Mouse (Mus musculus): ENCODE results near the gene Plcxd2. TPM values are rescaled to one million over a fixed set of nuclear protein-coding genes. Genes with fewer than 3 reads are reported as not detected.

The Plcxd2 gene
- polyA plus RNA-seq, 1 experiment from 2014 or later: 0.93 TPM

DNA sequence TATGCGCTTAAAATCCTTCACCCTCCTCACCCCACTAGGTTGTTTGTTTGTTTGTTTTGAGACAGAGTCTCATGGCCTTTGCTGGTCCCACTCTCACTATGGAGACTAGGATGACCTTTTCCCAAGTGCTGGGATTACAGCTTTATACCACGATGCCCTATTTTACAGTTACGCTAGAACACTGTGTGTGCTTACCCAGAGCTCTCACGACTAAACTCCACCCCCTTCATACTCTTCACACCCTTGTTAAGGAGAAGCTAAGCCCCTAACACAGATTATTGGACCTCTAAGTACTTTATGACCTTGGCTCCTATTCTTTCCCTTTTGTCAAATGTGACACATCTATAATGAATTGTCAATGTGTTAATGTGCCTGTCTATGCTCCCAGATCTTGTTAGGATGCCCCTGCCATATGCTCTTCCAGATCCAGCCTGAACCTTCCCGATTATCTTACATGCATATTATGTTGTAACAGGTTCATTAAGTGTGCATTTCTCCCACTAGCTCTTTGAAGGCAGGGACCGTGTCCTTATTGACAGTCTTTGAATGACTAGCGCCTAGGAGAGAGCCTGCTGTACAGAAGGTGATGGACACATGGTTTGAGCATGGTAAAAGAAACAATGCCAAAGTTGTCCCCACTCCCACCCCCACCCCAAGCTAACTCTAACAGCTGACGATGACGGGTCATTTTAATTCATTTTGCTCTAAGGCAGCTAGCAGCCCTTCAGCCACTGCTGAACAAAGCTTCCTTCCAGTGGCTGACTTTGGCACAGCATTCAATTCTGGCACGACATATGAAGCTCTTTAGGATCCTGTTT, 10.4 kb downstream of the Plcxd2 start:
- Histone ChIP-seq H3K9ac (ENCODE audit: low read length) (no peak overlapping the region), H3K9me3 (ENCODE audit: control insufficient read depth, low read length) (no peaks in the 10 kb centered on the region), H3K27me3 (ENCODE audit: control insufficient read depth, insufficient read depth, low read depth, low read length) (no peaks in the 10 kb centered on the region), H3K4me2 (ENCODE audit: low read depth, low read length) (no peak overlapping the region), H3K27ac (ENCODE audit: low read length) (no peak overlapping the region), H3K4me1 (replicated peaks; ENCODE audit: control insufficient read depth, insufficient read depth, low read length) (no peaks in the 10 kb centered on the region), H3K4me3 (ENCODE audit: low read length) (no peak overlapping the region), H3K36me3 (ENCODE audit: control insufficient read depth, insufficient read depth, low read length) (no peaks in the 10 kb centered on the region)
- ATAC-seq (ENCODE audit: low read depth): no peak
- 67% methylated on average over 10 of the region's 10 CpGs for WGBS

DNA sequence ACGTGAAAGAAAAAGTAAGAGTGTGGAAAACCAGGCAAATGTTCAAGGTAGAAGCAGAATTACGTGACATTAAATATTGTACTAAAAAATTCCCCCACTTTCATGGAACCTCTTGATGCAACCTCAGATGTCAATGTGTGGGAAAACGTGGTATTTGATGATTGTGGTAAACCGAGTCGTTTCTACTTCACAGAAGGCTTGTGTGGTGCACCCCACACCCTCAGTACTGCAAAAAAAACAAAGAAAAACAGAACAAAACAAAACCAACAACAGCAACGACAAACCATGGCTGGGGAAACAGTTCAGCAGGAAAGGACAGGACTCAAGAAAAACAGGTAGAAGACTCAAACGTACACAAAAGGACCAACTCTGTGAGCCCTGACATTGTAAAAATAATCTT, 11.8 kb downstream of the Plcxd2 start:
- H3K4me1 ChIP-seq (replicated peaks; ENCODE audit: control insufficient read depth, insufficient read depth, low read length): no peaks in the 10 kb centered on the region
- no peaks in the 10 kb centered on the region for H3K27me3 ChIP-seq (ENCODE audit: control insufficient read depth, insufficient read depth, low read depth, low read length)
- no peaks in the 10 kb centered on the region for H3K9me3 ChIP-seq (ENCODE audit: control insufficient read depth, low read length)
- H3K36me3 ChIP-seq (ENCODE audit: control insufficient read depth, insufficient read depth, low read length): no peaks in the 10 kb centered on the region
- no peak overlapping the region for H3K4me2 ChIP-seq (ENCODE audit: low read depth, low read length)
- ATAC-seq (ENCODE audit: low read depth): no peak
- WGBS: 73% methylated on average over 7 of the region's 7 CpGs
- H3K4me3 ChIP-seq (ENCODE audit: low read length): no peak overlapping the region
- no peak overlapping the region for H3K9ac ChIP-seq (ENCODE audit: low read length)
- H3K27ac ChIP-seq (ENCODE audit: low read length): no peak overlapping the region

DNA sequence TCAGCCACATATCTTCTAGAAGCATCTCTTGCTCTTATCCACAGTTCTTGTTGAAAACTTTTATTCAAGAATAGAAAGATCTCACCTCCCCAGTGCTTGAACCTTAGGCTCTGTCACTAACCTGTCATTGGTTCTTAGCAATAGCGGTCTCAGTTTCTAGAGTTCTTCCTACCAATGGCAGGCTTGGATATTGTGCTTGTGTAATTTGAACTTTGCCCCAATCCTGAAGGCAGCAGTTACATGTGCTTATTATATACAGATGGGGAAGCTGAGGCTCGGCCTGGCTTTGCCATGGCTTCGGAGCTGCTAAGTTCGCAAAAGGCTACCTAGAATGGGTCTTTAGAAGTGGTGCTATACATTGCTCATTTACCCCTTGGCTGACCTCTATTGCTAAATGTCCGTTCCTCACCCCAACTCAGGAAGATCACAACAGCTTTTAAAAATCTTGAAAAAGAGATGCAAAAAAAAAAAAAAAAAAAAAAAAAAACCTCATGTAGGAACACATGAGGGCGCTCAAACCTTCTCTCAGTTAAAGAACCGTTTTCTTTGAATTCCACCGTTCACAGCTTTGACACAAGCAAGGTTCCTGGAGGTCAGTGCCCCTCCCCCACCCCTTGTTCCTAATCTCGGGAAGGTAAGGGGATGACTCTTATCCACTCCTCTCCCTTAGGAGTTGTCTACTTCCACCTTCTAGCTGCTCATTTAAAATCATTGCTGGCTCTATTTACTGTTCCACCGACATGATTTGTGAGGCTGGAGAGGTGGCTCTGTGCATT, 18.9 kb downstream of the Plcxd2 start:
- no peak overlapping the region for H3K27ac ChIP-seq (ENCODE audit: low read length)
- WGBS: 45% methylated on average over 10 of the region's 10 CpGs
- H3K4me3 ChIP-seq (ENCODE audit: low read length): no peak overlapping the region
- no peak overlapping the region for H3K4me2 ChIP-seq (ENCODE audit: low read depth, low read length)
- H3K36me3 ChIP-seq (ENCODE audit: control insufficient read depth, insufficient read depth, low read length): no peaks in the 10 kb centered on the region
- H3K9ac ChIP-seq (ENCODE audit: low read length): no peak overlapping the region
- no peaks in the 10 kb centered on the region for H3K4me1 ChIP-seq (replicated peaks; ENCODE audit: control insufficient read depth, insufficient read depth, low read length)
- H3K27me3 ChIP-seq (ENCODE audit: control insufficient read depth, insufficient read depth, low read depth, low read length): no peaks in the 10 kb centered on the region
- no peak for ATAC-seq (ENCODE audit: low read depth)
- no peaks in the 10 kb centered on the region for H3K9me3 ChIP-seq (ENCODE audit: control insufficient read depth, low read length)

DNA sequence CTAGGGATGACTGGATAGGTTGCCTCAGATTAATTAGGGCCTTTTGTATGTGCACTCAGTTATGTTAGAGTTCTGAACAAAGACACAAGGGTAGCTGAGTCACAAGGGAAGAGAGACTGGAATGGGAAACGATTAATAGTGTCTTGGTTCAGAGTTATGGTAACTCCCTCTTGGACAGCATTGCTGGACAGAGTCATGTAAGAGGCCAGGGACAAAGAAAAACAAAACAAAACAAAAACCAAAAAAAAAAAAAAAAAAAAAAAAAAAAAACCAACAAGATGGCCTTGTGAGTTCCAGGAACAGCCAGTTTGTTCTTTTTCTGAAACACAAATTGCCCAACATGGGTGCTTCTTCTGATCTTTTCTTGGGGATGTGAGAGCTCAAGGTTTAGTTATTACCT, 23.8 kb downstream of the Plcxd2 start:
- Histone ChIP-seq H3K9ac (ENCODE audit: low read length) (no peak overlapping the region), H3K27me3 (ENCODE audit: control insufficient read depth, insufficient read depth, low read depth, low read length) (no peaks in the 10 kb centered on the region)
- 81% methylated on average over 1 of the region's 1 CpGs for WGBS

DNA sequence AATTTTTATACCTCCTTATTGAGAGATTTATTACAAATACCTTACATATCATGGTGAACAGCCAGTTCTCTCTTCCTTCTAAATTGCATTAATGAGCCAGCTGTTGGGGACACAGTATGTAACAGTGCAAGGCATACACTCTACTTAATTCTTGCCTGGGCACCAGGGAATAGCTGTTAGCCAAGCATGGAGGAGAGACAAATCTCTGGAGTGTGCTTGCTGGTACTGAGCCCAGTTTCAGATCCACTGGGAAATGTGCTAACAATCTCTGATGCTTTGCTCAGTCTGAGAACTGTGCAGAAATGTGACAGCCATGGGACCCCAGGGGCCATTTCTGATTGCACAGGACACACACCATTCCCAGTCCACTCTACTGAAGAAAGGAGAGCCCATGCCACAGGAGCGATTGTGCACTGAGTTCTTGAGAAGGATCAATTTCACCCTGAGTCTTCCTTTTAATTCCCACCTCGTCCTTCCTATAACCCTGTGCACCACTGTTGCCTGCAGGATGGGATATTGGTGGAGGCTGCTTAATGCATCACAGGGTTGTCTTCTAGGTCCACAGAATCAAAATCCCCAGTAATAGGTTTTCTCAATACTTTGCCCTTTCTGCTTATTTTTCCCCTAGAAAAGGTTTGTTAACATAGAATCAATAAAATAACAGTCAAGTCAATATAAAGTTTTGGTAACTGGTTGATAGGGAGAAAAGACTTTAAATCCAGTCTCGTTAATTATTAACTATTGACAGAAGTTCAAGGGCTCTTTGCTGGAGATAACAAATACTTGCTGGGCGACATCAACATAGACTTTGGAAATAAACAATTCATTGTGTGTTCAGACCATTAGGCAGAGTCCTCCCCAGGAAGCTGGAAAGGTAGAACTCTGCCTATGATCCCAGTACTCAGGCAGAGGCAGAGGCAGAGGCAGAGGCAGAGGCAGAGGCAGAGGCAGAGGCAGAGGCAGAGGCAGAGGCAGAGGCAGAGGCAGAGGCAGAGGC, 25.1 kb downstream of the Plcxd2 start:
- no peak overlapping the region for H3K4me3 ChIP-seq (ENCODE audit: low read length)
- H3K27ac ChIP-seq (ENCODE audit: low read length): no peak overlapping the region
- no peak for ATAC-seq (ENCODE audit: low read depth)
- H3K4me1 ChIP-seq (replicated peaks; ENCODE audit: control insufficient read depth, insufficient read depth, low read length): no peaks in the 10 kb centered on the region
- WGBS: 53% methylated on average over 4 of the region's 4 CpGs
- H3K4me2 ChIP-seq (ENCODE audit: low read depth, low read length): no peak overlapping the region
- H3K27me3 ChIP-seq (ENCODE audit: control insufficient read depth, insufficient read depth, low read depth, low read length): no peaks in the 10 kb centered on the region
- H3K36me3 ChIP-seq (ENCODE audit: control insufficient read depth, insufficient read depth, low read length): no peaks in the 10 kb centered on the region
- no peak overlapping the region for H3K9ac ChIP-seq (ENCODE audit: low read length)
- no peaks in the 10 kb centered on the region for H3K9me3 ChIP-seq (ENCODE audit: control insufficient read depth, low read length)

More for the DNA sequence above, 23.8 kb downstream of the Plcxd2 start:
- no peaks in the 10 kb centered on the region for H3K9me3 ChIP-seq (ENCODE audit: control insufficient read depth, low read length)
- no peak overlapping the region for H3K4me3 ChIP-seq (ENCODE audit: low read length)
- no peaks in the 10 kb centered on the region for H3K36me3 ChIP-seq (ENCODE audit: control insufficient read depth, insufficient read depth, low read length)
- no peak for ATAC-seq (ENCODE audit: low read depth)
- no peak overlapping the region for H3K4me2 ChIP-seq (ENCODE audit: low read depth, low read length)
- H3K27ac ChIP-seq (ENCODE audit: low read length): no peak overlapping the region
- H3K4me1 ChIP-seq (replicated peaks; ENCODE audit: control insufficient read depth, insufficient read depth, low read length): no peaks in the 10 kb centered on the region

DNA sequence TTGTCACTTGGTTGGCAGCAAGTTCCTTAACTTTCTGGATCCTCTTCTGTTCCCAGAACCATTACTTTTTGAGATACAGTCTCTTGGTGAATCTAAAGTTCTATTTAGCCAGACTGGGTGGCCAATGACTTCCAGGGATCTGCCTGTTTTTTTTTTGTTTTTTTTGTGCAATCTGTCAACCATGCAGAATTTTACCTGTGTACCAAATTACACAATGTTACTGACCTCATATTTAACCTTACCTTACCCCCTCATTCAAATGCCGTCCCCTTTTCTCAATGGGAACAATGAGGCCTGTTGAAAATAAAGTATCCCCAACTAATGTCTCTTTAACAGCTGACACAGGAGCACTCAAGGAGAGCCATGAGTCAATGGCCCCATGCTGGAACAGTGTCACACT, 33.8 kb downstream of the Plcxd2 start:
- ATAC-seq (ENCODE audit: low read depth): no peak

DNA sequence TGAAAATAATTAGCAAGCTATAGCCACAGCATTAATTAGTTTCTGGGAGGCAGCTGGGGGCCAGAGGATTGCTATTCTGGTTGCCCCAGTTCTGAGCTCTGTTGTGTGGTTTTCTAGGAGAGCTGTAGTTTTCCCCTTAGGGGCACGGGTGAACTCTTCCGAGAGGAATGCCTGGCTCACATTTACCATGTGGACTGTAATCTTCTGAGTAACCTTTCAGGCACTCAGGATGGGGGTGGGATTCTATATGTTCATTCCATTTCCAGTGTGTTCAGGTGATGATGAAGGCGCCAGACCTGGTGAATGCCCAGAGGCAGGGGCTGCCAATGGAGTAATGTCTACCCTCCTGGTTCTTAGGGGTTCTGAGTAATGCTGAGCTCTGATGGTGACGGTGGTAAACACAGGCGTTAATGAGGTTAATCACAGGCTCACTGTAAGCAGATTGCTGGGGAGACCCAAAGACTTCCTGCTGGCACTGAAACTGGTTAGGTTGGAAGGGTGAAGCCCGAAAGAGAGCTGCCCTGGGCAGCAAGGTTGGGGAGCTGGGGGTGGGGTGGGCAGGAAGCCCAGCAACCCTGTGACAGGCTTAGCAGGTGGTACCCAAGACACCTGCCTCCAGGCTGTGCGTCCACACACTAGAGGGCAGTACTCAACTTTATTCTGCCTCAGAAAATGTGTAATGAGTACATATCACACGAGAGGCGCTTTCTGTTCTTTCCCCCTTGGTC, 35.9 kb downstream of the Plcxd2 start:
- Histone ChIP-seq H3K4me2 (ENCODE audit: low read depth, low read length) (no peak overlapping the region), H3K27ac (ENCODE audit: low read length) (no peak overlapping the region), H3K27me3 (ENCODE audit: control insufficient read depth, insufficient read depth, low read depth, low read length) (no peaks in the 10 kb centered on the region), H3K4me3 (ENCODE audit: low read length) (no peak overlapping the region), H3K9ac (ENCODE audit: low read length) (no peak overlapping the region), H3K9me3 (ENCODE audit: control insufficient read depth, low read length) (no peaks in the 10 kb centered on the region), H3K36me3 (ENCODE audit: control insufficient read depth, insufficient read depth, low read length) (no peaks in the 10 kb centered on the region), H3K4me1 (replicated peaks; ENCODE audit: control insufficient read depth, insufficient read depth, low read length) (no peaks in the 10 kb centered on the region)
- 52% methylated on average over 9 of the region's 9 CpGs for WGBS
- no peak for ATAC-seq (ENCODE audit: low read depth)

More for the DNA sequence above, 33.8 kb downstream of the Plcxd2 start:
- no peak overlapping the region for H3K9ac ChIP-seq (ENCODE audit: low read length)
- no peak overlapping the region for H3K4me2 ChIP-seq (ENCODE audit: low read depth, low read length)
- H3K9me3 ChIP-seq (ENCODE audit: control insufficient read depth, low read length): no peaks in the 10 kb centered on the region
- no peaks in the 10 kb centered on the region for H3K27me3 ChIP-seq (ENCODE audit: control insufficient read depth, insufficient read depth, low read depth, low read length)
- 87% methylated on average over 1 of the region's 1 CpGs for WGBS
- H3K27ac ChIP-seq (ENCODE audit: low read length): no peak overlapping the region
- no peaks in the 10 kb centered on the region for H3K4me1 ChIP-seq (replicated peaks; ENCODE audit: control insufficient read depth, insufficient read depth, low read length)
- no peaks in the 10 kb centered on the region for H3K36me3 ChIP-seq (ENCODE audit: control insufficient read depth, insufficient read depth, low read length)
- no peak overlapping the region for H3K4me3 ChIP-seq (ENCODE audit: low read length)

DNA sequence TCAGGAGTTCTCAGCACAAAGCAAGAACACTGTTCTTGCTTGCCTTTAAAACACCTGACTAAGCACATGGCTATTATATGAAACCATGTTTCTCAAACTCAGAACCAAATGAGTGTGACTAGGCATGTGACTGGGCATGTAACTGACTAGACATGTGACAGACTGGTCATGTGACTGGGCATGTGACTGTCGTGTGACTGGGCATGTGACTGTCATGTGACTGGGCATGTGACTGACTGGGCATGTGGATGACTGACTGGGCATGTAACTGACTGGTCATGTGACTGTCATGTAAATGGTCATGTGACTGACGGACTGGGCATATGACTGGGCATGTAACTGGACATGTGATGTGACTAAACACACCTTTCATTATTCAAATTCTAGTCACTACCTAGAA, 39.8 kb downstream of the Plcxd2 start:
- 88% methylated on average over 2 of the region's 2 CpGs for WGBS
- no peak for ATAC-seq (ENCODE audit: low read depth)
- Histone ChIP-seq H3K9ac (ENCODE audit: low read length) (no peak overlapping the region), H3K4me2 (ENCODE audit: low read depth, low read length) (no peak overlapping the region), H3K27ac (ENCODE audit: low read length) (no peak overlapping the region), H3K4me3 (ENCODE audit: low read length) (no peak overlapping the region), H3K9me3 (ENCODE audit: control insufficient read depth, low read length) (no peaks in the 10 kb centered on the region), H3K27me3 (ENCODE audit: control insufficient read depth, insufficient read depth, low read depth, low read length) (no peaks in the 10 kb centered on the region), H3K36me3 (ENCODE audit: control insufficient read depth, insufficient read depth, low read length) (no peaks in the 10 kb centered on the region), H3K4me1 (replicated peaks; ENCODE audit: control insufficient read depth, insufficient read depth, low read length) (peaks cover 7% of the 10 kb centered on the region)
